Mouse (Mus musculus) brain, embryonic 14.5 days (tissue): ENCODE measurements at regions not wholly inside any gene's neighbourhood (a gene's known extent, or its start where the extent isn't known, plus 50 kb on each side); places are given as distances from the start of the nearest gene placed in this dataset.
A peak's percentile ranks its signal among the peaks of the same experiment; 100 is the strongest.

Experiments used
- DNase-seq: peaks from one replicate; pipeline ENCODE4 v3.0.0-alpha.2; 2011; ENCODE audit warnings: low read depth
- CTCF ChIP-seq: fragments of 200-500 bp; IDR thresholded peaks from 2 replicates; pipeline ENCODE4 v1.5.1; 2012; ENCODE audit warnings: inconsistent platforms, mild to moderate bottlenecking, moderate library complexity, borderline replicate concordance; ENCODE audit not compliant: insufficient read depth, insufficient read length; ENCODE audit errors: extremely low read depth
- POLR2A ChIP-seq: fragments of 200-500 bp; IDR thresholded peaks from 2 replicates; pipeline ENCODE4 v1.6.1; 2012; ENCODE audit warnings: mild to moderate bottlenecking, inconsistent platforms, borderline replicate concordance; ENCODE audit not compliant: poor library complexity, insufficient read depth, insufficient read length, severe bottlenecking; ENCODE audit errors: extremely low read depth

DNA sequence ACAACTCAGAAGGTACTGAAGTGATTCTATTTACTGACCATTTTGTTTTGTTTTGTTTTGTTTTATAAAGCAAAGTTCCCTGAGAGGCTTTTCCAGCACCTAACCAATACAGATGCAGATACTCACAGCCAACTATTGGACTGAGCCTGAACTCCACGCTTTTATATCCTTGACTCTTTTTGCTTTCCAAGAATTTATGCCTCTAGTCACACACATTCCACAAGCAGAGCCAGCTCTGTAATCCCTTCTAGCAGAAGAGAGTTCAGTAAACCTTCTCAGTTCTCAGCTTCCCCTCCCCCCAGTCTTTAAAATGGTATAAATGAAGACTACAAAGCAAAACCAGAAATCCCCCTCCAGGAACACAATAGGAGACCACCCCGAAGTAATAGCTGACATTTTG is 269.0 kb upstream of the 1700003H04Rik start:
- DNase-seq = no peak
- TF ChIP-seq POLR2A (no peak), CTCF (no peak)

DNA sequence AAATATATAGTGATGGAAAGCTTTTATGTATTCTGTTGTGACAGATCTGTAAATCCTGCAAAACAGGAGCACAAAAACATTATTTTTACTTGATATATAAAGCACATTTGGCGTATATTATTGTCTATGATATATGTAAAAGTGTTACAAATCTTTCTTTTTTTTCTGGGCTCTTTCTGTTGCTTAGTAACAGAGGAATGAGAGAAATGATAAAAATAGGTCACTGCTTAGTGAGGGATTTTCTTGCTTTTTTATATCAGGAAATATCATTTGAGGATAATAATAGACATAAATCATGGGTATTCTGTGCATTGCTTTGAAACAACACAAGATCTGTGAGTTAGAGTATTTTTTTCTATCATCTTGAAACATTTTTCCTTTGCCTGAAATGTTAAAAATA is 239.7 kb upstream of the 1700003H04Rik start:
- peak; percentile 48 for DNase-seq
- TF ChIP-seq POLR2A (no peak), CTCF (no peak)

DNA sequence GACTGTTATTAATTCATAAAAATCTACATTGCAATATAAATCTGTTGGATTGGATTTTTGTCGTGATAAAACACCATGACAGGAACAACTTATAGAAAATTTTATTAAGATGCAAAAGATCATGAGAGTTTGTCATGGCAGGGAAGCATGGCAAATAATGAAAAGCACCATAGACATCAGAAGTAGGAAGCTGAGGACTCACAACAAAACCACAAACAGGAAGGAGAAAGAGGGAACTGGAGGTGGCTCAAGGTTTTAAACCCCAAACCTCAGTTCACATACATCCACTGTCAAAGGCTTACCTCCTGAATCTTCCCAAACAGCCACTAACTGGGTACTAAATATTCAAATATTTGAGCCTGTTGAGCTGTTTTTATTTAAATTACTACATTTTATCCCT is 226.0 kb upstream of the 1700003H04Rik start:
- TF ChIP-seq POLR2A (no peak), CTCF (no peak)
- no peak for DNase-seq

DNA sequence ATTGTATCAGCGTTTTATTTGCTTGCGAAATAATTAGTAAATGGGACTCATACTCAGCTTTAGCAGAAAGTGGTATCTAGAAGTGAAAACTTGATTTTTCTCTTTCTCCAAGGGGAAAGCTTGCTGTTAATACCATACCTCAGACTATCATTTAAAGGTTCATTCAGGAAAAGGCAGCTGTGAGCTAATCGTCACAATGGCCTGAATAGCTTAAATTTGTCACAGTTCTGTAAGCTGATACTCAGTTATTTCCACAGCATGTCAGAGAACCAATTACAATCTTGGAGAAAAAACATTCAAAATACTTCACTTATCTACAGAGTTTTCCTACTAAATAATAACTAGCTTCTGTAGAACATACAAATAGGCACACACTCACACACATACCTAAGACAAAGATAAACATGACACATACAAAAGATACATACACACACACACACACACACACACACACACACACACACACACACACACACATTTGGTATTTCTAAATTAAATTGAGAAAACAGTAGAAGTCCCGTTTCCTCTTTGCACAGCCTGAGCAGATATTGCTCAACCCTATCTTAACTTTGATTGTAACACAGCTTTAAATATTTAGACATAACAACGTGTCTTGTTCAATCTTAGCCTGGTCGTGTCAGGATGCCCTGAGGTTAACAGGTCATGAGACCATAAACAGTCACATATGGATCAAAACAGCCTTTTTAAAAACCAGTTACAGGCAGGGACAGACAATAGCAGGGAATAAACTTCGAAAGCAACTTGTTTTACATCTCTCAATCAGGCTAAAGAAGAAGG is 208.5 kb upstream of the 1700003H04Rik start:
- peak; percentile 20 for DNase-seq
- TF ChIP-seq CTCF (no peak), POLR2A (no peak)

DNA sequence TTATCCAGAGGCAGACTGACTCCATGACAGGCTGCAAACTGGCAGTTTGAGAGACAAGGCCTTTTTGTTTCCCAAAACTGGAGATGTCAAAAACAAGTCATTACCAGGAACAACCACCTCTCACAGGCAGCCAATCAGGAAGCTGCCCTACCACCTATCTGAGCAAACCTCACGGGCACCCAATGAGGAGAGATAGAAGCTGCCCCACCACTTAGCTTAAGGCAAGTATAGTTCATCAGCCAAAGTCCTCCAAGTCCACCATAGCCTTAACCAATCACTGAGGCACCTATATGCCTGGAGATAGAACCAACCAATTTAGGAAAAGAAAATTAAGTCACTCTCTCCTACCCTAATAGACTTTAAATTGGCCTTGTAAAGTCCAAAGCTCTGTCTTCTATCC is 207.3 kb upstream of the 1700003H04Rik start:
- no peak for DNase-seq
- TF ChIP-seq POLR2A = no peak
- no peak for TF ChIP-seq CTCF

DNA sequence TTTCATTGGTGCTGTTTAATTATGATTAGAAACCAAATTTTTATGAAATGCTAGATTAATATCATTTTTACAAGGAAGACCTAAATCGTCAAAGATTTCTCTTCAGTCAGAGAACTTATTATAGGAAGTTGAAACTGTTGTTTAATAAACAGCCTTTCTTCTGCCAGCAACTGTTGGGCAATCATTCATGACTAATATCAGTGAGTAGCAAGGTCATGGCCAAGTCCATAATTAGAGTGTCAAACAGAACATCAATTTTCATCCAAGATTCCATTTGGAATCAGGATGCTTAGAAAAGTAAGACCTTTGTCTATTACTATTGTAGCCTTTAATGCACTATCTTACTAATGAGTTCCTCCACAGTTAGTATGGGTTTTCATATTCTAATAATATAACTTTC is 189.4 kb upstream of the 1700003H04Rik start:
- TF ChIP-seq POLR2A = no peak
- no peak for TF ChIP-seq CTCF
- peak; percentile 16 for DNase-seq

DNA sequence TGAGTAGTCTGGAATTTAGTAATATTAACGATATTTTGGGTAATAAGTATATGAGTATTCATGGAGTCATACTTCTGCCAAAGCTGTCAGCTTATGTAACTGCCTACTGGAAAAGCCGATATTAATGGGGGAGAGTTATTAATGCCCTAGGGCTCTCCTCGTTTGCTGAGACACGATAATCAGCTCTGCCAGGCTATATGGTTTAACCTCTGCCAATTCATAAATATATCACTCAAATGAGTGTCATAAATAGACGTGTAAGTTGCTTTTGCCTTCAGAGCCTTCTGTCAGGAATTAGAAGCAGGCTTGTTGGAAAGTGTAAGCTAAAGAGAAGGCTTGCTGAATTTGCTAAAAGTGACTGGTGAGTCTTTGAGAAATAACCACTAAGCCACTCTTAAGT is 188.4 kb upstream of the 1700003H04Rik start:
- TF ChIP-seq CTCF = no peak
- no peak for TF ChIP-seq POLR2A
- peak; percentile 55 for DNase-seq

DNA sequence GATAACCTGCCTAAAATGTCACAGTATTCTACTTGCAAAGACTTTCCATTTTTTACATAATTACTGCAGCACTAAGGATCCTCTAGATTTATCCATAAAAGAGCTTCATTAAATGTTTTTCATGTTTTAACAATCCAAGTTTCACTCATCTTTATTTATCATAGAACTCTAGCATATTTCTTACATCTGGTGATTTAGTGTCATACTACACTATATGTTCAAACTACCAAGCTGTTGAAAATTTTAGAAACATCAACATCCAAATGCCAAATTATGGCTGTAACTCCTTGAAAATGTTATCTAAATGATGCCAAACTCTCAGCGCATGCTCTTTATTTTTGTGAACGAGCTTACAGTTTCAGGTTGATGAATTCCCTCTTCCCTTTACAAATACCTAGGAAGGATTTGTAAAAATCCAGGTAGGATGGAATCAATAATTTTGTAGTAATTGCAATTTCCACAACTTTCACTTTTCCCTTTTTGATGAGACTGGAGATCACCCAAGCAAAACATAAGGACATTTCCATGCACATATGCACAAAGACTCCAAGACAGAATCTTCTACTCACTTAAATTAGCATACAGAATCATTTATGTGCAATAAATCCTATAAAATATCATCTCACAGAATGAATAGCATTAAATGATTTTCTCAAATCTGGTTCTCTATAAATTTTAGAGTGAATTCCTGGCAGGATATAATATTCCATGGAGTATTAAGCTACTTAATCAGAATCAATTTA is 175.0 kb upstream of the 1700003H04Rik start:
- peak; percentile 29 for DNase-seq
- TF ChIP-seq POLR2A (no peak), CTCF (no peak)

DNA sequence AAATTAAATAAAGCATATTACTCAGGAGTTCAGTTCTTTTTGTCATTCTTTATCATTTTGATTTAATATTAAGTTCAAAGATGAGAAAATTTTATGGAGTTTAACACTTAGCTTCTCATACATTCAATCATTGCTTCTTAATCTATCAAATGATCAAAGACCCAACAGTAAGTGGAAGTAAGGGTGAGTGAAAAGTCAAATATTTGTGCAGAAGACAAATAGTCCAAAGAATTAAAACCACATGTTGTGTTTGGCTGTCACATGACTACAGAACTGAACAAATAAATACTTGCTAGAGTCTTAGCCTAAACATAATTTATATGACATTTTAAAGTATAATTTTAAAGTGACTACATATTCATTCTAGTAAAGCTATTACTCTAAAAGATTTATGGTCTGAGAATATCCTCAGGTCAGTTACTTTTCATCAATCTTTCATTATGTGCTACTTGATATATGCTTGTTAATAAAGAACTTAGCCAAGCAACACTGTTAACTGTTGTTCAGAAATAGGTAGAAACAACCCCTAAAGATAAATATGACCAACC is 171.7 kb upstream of the 1700003H04Rik start:
- TF ChIP-seq CTCF = no peak
- no peak for TF ChIP-seq POLR2A
- no peak for DNase-seq

DNA sequence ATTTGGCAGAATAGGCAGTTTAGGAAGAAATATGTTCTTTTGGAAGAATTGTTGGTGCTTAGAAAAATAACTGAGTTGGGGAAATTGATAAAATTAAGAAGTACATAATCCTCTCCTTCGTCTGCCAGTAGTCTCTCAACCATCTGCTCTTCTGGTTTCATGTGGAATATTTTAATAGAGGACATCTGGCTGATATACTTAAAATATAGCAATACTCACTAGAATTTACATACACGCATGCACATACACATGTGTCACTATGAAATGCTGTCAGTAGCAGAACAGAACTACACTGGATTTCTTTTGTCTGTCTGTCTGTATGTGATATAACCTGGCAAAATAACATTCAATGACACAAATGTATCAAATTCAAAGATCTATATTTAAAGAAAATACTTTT is 168.4 kb upstream of the 1700003H04Rik start:
- DNase-seq = peak; percentile 33

DNA sequence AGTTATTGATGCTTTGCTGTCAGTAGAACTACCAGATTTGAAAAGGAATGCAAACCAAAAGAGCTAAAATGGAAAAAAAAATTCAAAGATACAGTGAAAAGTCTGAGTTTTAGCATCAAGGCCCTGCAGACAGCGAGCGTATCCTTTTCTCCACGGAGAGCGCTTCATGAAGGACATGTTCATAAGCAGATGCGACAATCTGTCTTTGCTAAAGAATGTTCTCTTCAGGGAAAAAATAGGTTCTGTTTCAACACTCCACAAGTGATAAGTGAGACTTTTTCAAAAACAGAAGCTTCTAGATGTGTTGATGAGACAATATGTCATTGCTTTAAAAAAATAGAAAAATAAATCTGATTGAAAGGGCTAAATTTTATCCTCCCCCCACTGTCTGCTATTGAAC is 147.4 kb upstream of the 1700003H04Rik start:
- peak; percentile 3 for DNase-seq
- no peak for TF ChIP-seq POLR2A
- TF ChIP-seq CTCF = no peak

More for the DNA sequence above, 168.4 kb upstream of the 1700003H04Rik start:
- TF ChIP-seq POLR2A (no peak), CTCF (no peak)
